Mouse (Mus musculus) limb, embryonic 14.5 days (tissue): ENCODE results near the gene Stt3a. TPM values are rescaled to one million over a fixed set of nuclear protein-coding genes. Genes with fewer than 3 reads are reported as not detected.

ENCODE experiments used
- ATAC-seq: fragments of 200-750 bp; cut with Nextera tagmentation; 2 replicates; pipeline ENCODE4 v1.8.0; 2017; ENCODE audit warnings: low read depth, moderate number of reproducible peaks, moderate TSS enrichment; ENCODE audit not compliant: low FRiP score
- DNase-seq: peaks from one replicate; pipeline ENCODE4 v3.0.0-alpha.2; 2015; ENCODE audit warnings: low spot score
- H3K27ac ChIP-seq: fragments of 300-500 bp; sonication (generic); replicated peaks from 2 replicates; pipeline ENCODE4 v1.5.1; 2014; ENCODE audit warnings: low read depth, mild to moderate bottlenecking, low read length, moderate library complexity, mixed read lengths
- H3K27me3 ChIP-seq: fragments of 300-500 bp; sonication (generic); 2 replicates; pipeline ENCODE4 v1.6.1; 2014; ENCODE audit warnings: low read length, mixed read lengths; ENCODE audit not compliant: control insufficient read depth, insufficient read depth
- H3K36me3 ChIP-seq: fragments of 300-500 bp; sonication (generic); 2 replicates; pipeline ENCODE4 v1.6.1; 2014; ENCODE audit warnings: mild to moderate bottlenecking, low read length, moderate library complexity, mixed read lengths; ENCODE audit not compliant: control insufficient read depth, insufficient read depth
- H3K4me1 ChIP-seq: fragments of 300-500 bp; sonication (generic); 2 replicates; pipeline ENCODE4 v1.6.1; 2014; ENCODE audit warnings: antibody characterized with exemption, low read length, mixed read lengths; ENCODE audit not compliant: control insufficient read depth, insufficient read depth
- H3K4me2 ChIP-seq: fragments of 300-500 bp; sonication (generic); replicated peaks from 2 replicates; pipeline ENCODE4 v1.6.1; 2014; ENCODE audit warnings: low read depth, mild to moderate bottlenecking, low read length, moderate library complexity; ENCODE audit not compliant: severe bottlenecking
- H3K4me3 ChIP-seq: fragments of 300-500 bp; sonication (generic); replicated peaks from 2 replicates; pipeline ENCODE4 v1.5.1; 2014; ENCODE audit warnings: low read length
- H3K9ac ChIP-seq: fragments of 300-500 bp; sonication (generic); 2 replicates; pipeline ENCODE4 v1.6.1; 2014; ENCODE audit warnings: mild to moderate bottlenecking, low read depth, low read length, moderate library complexity; ENCODE audit not compliant: severe bottlenecking
- H3K9me3 ChIP-seq: fragments of 300-500 bp; sonication (generic); 2 replicates; pipeline ENCODE4 v1.6.1; 2016; ENCODE audit warnings: low read length; ENCODE audit not compliant: control insufficient read depth
- POLR2A ChIP-seq: fragments of 200-500 bp; IDR thresholded peaks from 2 replicates; pipeline ENCODE4 v1.8.0; 2012; ENCODE audit warnings: inconsistent platforms, mild to moderate bottlenecking, moderate library complexity, borderline replicate concordance; ENCODE audit not compliant: insufficient read depth, insufficient read length; ENCODE audit errors: extremely low read depth
- WGBS: fragments of 180-500 bp; shearing (Covaris S2); extraction: QIAGEN DNeasy Blood & Tissue Kit; methylation state at CpG from one replicate; pipeline ENCODE4 v1.1.7; 2014; 5-methylcytosine and 5-hydroxymethylcytosine counted together
- polyA plus RNA-seq, 2 experiments: library from polyadenylated mRNA; depleted of rRNA in 1 of 2; stranded (reverse) in 1 of 2; unstranded in 1 of 2; fragments of >200 nt; fragmentation: Nextera tagmentation in 1 of 2; extraction: Ambion mirVana in 1 of 2; gene quantifications; 2 replicates each; pipeline versions ENCODE4 v1.2.1 to v1.2.3; 2012 to 2014

The Stt3a gene
- polyA plus RNA-seq, 2 experiments: 251 to 264 TPM

DNA sequence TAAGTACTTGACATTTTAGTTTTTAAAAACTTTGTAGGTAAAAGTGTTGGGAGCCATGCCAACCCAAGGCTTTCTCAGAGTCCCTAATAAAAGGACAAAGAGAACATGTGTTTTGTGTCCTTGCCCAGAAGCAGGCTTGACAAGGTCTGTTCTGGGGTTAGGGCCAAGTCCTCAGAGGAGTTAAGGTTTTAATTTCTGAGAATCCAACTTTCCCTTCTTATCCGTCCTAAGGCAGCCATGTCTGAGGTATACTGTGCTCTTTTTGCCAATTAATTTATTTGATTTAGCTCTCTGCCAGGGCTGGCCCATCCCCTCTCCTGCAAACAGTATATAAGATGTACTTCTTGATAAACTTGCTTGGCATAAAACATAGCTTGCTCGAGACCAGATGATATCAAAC lies 86.1 kb downstream of the Stt3a start:
- 57% methylated on average over 2 of the region's 2 CpGs for WGBS
- Histone ChIP-seq H3K27me3 (no peaks in the 10 kb centered on the region), H3K36me3 (no peaks in the 10 kb centered on the region), H3K4me2 (no peak overlapping the region), H3K27ac (no peak overlapping the region), H3K9ac (no peak overlapping the region), H3K9me3 (no peaks in the 10 kb centered on the region), H3K4me3 (no peak overlapping the region), H3K4me1 (no peaks in the 10 kb centered on the region)
- no peak for TF ChIP-seq POLR2A
- ATAC-seq (no peak), DNase-seq (peak; percentile 5)

Other genes starting within 250 kb of the Stt3a start
- gene Gm5615, start 225.7 kb downstream of the Stt3a start, polyA plus RNA-seq (2012; rRNA removed): not detected in 2 replicates
- not detected in 2 replicates for gene Gm5615, start 225.7 kb downstream of the Stt3a start, polyA plus RNA-seq (2014; fragmentation: Nextera tagmentation; extraction: Ambion mirVana)
- not detected in 2 replicates for gene Gm17689, start 185.0 kb downstream of the Stt3a start, polyA plus RNA-seq (2012; rRNA removed)
- gene Gm17689, start 185.0 kb downstream of the Stt3a start, polyA plus RNA-seq (2014; fragmentation: Nextera tagmentation; extraction: Ambion mirVana): not detected in 2 replicates
- not detected in 2 replicates for gene A630095E13Rik, start 124.3 kb downstream of the Stt3a start, polyA plus RNA-seq (2012; rRNA removed)
- gene A630095E13Rik, start 124.3 kb downstream of the Stt3a start, polyA plus RNA-seq (2014; fragmentation: Nextera tagmentation; extraction: Ambion mirVana): not detected in 2 replicates
- not detected in 2 replicates for gene Acrv1, start 74.5 kb downstream of the Stt3a start, polyA plus RNA-seq (2012; rRNA removed)
- gene Acrv1, start 74.5 kb downstream of the Stt3a start, polyA plus RNA-seq (2014; fragmentation: Nextera tagmentation; extraction: Ambion mirVana): not detected in 2 replicates
- 17.2 and 18.4 TPM in 2 replicates for gene Chek1, start 40.6 kb downstream of the Stt3a start, polyA plus RNA-seq (2012; rRNA removed)
- 32.7 and 32.9 TPM in 2 replicates for gene Chek1, start 40.6 kb downstream of the Stt3a start, polyA plus RNA-seq (2014; fragmentation: Nextera tagmentation; extraction: Ambion mirVana)
- 85.9 and 104 TPM in 2 replicates for gene Ei24, start 29.7 kb upstream of the Stt3a start, polyA plus RNA-seq (2012; rRNA removed)
- 57.9 and 58.1 TPM in 2 replicates for gene Ei24, start 29.7 kb upstream of the Stt3a start, polyA plus RNA-seq (2014; fragmentation: Nextera tagmentation; extraction: Ambion mirVana)
- gene Fez1, start 54.2 kb upstream of the Stt3a start, polyA plus RNA-seq (2012; rRNA removed): 18.6 and 28.0 TPM in 2 replicates
- gene Fez1, start 54.2 kb upstream of the Stt3a start, polyA plus RNA-seq (2014; fragmentation: Nextera tagmentation; extraction: Ambion mirVana): 36.0 and 44.4 TPM in 2 replicates